Mouse (Mus musculus) layer of hippocampus, adult 9-11 months (tissue): ENCODE measurements around the gene Dll1.

Experiments
- DNase-seq: peaks from one replicate; pipeline ENCODE4 v3.0.0; 2022

Dll1 gene

DNA sequence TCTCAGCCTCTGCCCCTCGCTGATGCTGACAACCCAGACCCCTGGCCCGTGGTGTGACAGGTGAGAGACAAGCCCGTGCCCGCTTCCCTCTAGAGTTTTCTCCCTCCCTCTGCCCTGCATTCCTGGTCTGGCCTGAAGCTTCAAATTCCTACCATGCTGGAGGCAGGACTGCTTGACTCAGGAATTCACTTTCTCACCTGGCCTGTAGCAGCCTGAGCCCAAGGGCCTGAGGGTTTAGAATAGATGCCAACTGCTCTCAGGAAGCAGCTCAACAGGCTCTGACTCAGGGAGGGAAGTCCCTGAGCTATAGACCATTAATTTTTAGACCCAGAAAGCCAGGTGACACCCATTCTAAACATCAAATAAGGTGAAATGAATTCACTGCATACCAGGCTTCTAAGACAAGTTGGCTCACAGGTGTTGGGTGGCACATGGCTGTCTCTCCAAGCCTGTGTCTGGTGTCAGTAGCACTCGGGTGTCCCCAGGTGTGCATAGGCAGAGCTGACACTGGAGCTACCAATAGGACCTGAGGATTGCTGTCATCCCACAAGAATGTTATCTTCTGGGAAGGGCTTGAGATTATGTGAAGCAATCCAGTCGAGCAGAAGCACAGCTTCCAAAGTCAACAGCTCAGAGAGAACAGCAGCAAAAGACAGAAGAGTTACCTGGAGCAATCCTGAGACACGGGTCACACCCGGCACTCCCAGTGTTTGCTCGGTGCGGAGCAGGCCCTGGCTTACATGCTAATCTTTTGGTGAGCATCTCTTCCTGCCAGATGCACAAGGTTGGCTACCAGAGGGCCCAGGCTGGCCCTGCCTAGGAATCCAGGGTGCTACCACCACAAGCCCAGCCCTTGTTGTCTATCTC lies 50.5 kb downstream of the Dll1 start:
- no peak for DNase-seq

DNA sequence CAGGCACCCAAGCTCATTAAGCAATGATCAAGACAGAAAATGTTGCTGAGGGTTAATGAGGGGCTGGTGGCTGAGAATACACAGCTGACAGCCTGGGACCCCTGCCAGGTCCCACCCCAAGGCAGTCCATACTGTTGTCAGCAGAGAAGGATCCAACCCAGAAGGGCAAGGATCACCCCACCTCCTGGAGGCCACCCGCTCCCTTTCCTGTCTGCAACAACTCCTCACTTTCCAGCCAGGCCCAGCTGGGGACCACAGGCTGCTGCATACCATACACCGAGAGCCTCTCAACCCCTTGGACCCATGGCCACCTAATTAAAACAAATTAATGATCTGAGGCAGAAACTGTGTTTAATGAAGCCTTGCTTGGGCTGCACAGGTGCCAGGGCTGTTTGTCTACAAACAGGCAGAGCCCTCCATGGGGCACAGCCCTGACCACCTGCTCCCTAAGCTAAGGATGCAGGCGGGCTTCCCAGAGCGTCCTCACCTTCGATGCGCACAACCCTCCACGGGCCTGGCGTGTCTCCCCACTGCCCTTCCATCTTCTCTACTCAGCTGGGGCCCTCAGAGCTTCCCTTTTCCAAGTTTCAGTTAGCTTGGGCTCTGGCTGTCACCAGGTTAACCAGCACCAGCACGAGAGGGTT lies 53.4 kb downstream of the Dll1 start:
- no peak for DNase-seq
